Mouse (Mus musculus): Measurements from ENCODE around the gene Rhov.

Rhov gene

DNA sequence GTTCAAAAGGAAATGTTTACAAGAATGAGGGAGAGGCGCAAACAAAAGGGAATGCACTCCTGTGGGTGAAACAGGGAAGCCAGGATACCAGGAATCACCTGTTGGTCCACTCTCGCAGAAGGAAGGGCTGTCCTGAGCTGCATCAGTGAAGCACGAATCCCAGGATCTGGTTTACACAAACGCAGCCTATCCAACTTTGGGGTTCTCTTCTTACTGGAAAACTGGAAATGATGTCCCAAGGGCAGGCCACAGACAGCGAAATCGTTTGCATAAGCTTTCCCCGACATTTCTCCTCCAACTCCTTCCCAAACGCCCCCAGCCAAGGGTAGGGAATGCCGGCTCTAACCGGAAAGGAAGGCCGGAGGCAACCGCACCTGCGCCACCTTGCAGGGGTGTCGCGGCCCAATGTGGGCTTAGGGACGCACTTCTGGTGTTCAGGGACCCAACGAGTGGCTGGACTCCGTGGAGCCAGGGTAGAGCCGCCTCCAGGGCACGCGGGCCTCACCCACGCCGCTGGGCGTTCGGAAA lies 34.3 kb downstream of the Rhov start:
- ChIA-PET CTCF (interaction anchor here in 2 of 4 experiments (0.5 to 2.2 kb wide), 5 partner anchors 13 to 199 kb away, joined by 3 to 7 read pairs (median 3); no protein-coding TSS in a partner anchor), POLR2A (interaction anchor here (0.5 to 2.9 kb wide), 34 partner anchors 9 to 705 kb away, joined by 3 to 21 read pairs (median 4); partner anchors contain the start of genes Rhov (in 2 of the 4), Dll4 (in 1 of the 4), Ino80 (in 1 of the 4) and Vps18 (in 1 of the 4))

DNA sequence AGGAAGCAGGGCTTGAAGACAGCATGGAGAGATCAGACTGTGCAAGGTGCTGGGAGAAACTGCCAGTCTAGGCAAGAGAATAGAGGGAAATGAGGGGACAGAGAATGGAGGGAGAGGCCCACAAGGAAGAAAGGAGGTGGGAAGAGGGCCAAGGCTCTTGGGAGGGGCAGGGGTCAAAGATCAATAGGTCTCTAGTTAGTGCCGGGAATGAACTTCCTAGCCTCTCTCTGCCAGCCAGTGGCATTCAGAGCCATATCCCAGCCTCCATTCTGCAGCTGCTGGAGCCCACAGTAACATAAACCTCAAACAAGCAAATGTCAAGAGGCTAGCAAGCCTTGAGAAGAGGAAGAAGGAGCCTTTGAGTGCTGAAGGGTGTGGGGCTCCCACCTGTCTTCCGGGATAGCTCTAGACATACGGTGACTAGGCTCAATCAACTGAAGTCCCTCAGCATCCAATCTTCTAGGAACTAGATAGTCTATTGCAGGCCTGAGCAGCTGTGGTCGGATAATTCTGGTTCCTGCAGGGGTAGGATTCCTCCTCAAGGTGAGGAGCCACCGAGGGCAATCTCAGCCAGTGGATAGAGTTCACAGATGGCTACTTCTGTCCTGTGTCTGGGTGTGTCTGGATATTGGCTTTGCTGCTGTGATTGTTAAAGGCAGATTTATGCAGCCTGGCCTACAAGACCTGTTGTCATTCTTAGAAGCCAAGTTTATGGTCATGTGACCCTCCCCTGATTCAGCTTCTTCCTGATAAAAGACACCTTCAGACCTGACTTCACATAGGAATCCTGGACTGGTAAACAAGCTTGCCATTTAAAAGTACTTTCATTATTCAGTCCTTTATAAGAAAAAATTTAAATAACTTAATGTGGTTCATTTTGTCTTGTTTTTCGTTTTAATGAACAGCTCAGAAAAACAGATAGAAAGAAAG lies 41.0 kb downstream of the Rhov start, which contains the start of gene Ppp1r14d:
Gene Ppp1r14d (minus strand): TSS at position 132 of the 930 bp plus-strand sequence.
- POLR2A ChIA-PET, result interaction anchor here in 3 of 4 experiments (0.6 to 2.8 kb wide), 16 partner anchors 12 to 248 kb away, joined by 3 to 19 read pairs (median 3); partner anchors contain the start of genes Ino80 (in 2 of the 3), Dll4 (in 1 of the 3) and Vps18 (in 1 of the 3)

More for the DNA sequence above, 41.0 kb downstream of the Rhov start, which contains the start of gene Ppp1r14d:
- CTCF ChIA-PET, result interaction anchor here in 2 of 4 experiments (0.7 to 0.9 kb wide), 2 partner anchors 20 to 31 kb away, joined by 3 to 4 read pairs; no protein-coding TSS in a partner anchor
